Mouse (Mus musculus): ENCODE results near the gene Ntn1.

The Ntn1 gene

GRCm38 (mm10) chr11:68384131-68384530 lies 16.5 kb downstream of the Ntn1 start:
- DNase-seq (ENCODE audit: low spot score in 2 of 2): no peak

DNA sequence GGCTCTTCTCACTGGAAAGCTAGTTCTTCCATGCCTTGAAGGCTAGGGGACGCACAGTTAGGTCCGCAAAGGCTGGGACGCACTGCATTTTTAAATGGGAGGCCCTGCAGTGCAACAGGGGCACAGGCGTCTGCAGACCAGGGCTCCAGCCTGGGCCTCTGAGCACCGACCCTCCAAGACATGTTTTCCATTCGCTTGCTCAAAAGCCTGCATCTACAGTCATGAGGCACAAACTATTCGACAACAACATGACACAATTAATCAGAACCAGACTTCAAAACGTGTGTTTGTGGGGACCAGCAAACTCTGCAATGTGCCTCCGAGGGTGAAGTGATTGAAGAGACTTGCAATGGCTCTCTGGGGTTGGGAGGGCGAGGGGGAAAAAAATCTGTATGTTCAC lies 17.1 kb downstream of the Ntn1 start:
- DNase-seq (ENCODE audit: low spot score in 2 of 2): no peak

DNA sequence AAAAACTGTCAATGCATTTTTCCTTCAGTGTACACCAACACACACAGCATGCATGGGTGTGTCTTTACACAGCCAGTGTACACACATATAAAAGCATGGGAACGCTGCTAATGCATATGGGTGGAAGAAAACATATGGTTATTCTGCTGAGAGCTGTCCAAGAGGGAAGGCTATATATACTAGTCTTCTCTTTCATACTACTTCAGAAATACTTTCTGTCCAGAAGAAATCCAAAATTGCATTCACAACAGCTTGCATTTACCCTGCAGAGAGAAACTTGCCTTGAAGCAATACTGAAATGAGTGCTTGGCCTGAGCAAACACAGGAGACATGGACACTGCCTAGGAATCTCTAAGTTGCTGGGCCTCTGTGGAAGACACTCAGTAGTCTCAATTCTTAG lies 18.8 kb downstream of the Ntn1 start:
- no peak for DNase-seq (ENCODE audit: low spot score in 2 of 2)

GRCm38 (mm10) chr11:68381318-68381717 lies 19.3 kb downstream of the Ntn1 start:
- DNase-seq (ENCODE audit: low spot score in 2 of 2): no peak

- DNase-seq (ENCODE audit: low spot score in 2 of 2): no peak
Measured at GRCm38 (mm10) chr11:68378946-68379764, 21.5 kb downstream of the Ntn1 start.

GRCm38 (mm10) chr11:68378419-68378818 lies 22.2 kb downstream of the Ntn1 start:
- no peak for DNase-seq (ENCODE audit: low spot score in 2 of 2)

GRCm38 (mm10) chr11:68373105-68373504 lies 27.5 kb downstream of the Ntn1 start:
- no peak for DNase-seq (ENCODE audit: low spot score in 2 of 2)

DNA sequence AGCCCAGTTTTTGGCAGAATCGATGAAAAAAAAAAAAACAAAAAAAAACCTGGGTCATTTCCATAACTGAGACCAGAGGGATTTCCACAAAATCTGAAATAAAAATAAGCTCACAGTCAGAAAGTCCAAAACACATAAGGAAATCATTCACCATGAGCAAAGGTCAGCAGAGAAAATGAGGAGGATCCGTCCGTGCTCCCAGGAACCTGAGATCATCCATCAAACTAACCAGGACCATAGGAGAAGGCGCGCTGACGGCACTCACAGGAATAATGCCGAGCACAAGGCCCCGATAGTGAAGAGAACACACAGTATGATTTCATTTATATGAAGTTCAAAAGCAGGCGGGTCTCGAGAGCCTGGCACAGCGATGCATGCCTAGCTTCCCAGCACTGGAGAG lies 29.0 kb downstream of the Ntn1 start:
- DNase-seq (ENCODE audit: low spot score in 2 of 2): no peak

DNA sequence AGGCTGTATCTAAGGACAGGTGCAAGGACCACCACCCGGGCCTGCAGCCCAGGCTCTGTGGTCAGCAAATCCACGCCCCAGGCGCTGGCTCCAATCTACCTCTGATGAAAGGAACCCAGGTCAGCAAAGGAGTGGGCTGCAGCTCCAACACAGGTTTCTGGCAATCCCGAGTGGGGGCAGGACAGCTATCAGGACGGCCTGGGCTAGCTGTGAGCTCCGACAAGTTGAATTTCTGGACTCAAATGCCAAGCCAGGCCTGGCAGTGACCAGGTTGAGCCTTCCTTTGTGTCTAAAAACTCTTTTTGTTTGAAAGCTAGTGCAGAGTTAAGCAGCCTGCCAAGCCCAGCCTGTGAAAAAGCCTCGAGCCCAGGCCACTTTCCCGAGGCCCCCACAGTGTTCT lies 43.7 kb downstream of the Ntn1 start:
- DNase-seq (ENCODE audit: low spot score in 2 of 2): no peak

- DNase-seq (ENCODE audit: low spot score in 2 of 2): no peak
Measured at GRCm38 (mm10) chr11:68355561-68355960, 45.1 kb downstream of the Ntn1 start.

DNA sequence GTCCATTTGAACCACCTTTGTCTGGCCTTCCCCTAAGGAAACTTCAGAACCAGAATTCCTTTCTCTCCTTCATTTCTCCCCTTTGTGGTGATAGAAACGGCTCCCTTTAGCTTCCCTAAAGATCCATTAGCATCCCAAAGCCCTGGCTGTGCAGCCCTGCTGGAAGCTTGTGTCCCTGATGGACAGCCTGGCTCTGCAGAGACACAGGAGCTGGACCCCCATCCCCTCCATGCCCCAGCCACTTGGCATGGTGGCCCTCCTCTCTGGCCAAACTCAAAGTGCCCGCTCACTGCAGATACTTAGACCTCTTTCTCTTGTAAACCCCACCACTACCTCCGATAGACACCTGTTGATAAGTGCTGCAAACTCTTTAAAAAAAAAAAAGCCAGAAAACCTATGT lies 45.8 kb downstream of the Ntn1 start:
- DNase-seq (ENCODE audit: low spot score in 2 of 2): no peak

- DNase-seq (ENCODE audit: low spot score in 2 of 2): no peak
Measured at GRCm38 (mm10) chr11:68352236-68352635, 48.4 kb downstream of the Ntn1 start.

DNA sequence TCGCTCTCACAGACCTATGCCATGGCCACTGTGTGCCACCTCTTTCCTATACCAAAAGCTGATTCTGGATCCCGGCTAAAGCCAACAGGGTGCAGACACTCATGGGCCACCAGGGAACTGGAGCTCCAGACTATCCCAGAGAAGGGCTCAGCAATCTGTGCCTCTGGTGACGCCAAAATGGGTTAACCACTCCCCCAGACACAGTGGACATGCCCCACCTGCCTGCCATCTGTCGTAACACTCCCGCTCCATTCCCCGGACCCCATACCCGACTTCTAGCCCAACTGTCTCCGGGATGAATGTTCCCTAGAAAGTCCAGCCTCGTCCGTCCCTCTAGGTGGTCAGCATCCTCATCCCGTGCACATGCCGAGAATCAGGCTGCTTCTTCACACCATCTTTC lies 51.8 kb downstream of the Ntn1 start:
- DNase-seq (ENCODE audit: low spot score in 2 of 2): no peak

DNA sequence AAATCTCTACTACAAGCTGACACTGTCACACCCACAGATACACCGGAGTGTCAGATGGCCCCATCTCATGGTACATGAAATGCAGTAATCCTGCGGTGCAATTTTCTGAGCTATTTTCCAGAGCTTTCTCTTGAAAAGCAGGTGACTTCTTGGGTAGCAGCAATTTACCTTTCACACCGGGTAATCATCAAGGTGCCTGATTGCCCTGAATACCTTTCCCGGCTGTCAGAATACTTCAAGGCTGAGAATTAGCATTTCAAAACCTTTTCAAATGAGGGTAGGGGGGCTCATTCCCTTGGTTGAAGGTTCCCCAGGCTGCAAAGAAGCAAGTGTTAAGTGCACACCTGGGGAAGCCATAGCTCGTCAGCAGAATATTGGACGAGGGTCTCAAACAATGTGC lies 52.5 kb downstream of the Ntn1 start:
- no peak for DNase-seq (ENCODE audit: low spot score in 2 of 2)

DNA sequence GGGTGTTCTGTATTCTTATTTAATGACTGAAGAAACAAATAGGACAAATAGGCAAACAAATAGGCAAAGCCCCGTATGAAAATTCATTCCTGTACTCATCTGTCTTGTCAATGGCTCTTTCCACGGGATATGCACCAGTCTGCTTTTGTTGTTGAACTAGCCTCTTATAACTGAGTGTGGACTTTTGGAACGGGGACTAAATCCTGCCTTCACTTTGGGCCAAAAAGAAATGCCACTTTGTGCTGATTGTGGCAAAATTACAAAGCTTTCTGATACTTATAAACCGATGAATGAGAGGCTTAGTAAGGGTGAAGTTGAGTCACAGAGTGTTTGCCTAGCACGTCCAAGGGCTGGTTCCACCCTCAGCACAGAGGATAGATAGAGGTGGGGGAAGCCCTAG lies 53.1 kb downstream of the Ntn1 start:
- no peak for DNase-seq (ENCODE audit: low spot score in 2 of 2)

DNA sequence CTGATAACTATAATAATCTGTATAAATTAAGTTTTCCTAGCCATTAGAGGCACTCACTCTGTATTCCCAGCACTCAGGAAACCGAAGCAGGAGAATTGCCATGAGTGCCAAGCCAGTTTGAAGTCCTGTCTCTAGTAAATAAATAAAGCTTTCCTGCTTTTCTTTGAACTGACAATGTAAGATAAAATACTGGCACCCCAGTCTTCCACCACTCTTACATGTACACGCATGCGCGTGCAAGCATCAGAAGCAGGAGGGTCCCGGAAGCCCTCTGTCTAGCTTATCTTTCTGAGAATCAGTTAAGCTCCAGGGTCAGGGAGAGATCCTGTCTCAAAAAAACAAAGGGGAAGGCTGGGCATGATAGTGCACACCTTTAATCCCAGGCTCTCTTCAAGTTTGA lies 54.5 kb downstream of the Ntn1 start:
- DNase-seq (ENCODE audit: low spot score in 2 of 2): no peak

DNA sequence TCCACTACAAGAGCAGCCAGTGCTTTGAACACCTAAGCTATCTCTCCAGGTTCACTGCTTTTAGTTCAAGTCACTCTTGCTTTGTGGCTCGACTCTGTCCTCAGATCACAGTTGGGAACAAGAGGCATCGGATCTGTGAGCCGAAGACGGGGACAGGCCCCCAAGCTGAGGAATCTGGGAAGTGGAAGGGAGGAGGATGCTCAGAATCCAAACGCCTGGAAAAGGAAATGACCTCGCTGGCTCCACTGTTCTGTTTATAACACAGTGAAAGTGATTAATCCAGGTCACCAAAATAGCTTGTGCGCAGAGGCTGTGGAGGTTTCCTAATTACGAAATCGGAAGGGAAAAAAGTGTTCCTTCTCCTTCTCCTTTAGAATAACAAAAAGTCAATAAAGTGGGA lies 56.4 kb downstream of the Ntn1 start:
- DNase-seq (ENCODE audit: low spot score in 2 of 2): peak; percentile 65 to 68

- no peak for DNase-seq (ENCODE audit: low spot score in 2 of 2)
Measured at GRCm38 (mm10) chr11:68342761-68343160, 57.9 kb downstream of the Ntn1 start.

DNA sequence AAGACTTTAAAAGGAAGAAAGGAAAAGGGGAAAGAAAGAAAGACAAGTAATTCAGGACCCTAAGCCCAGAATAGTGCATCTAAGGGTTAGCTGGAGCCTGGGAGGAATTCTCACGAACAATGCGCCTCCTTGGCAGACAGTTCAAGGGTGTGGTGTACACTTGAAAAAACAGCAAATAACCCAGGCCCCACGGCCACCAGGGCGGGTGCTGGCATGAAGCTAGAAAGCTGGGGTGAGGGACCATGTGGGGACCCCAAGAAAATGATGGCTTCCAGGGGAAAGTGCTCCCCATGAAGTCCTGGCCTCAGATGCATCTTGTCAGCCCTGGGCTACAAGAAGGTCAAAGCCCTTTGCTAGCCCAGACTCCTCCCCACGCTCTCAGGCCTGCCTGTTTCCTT lies 58.6 kb downstream of the Ntn1 start:
- peak; percentile 53 to 70 for DNase-seq (ENCODE audit: low spot score in 2 of 2)

GRCm38 (mm10) chr11:68341111-68342002 lies 59.3 kb downstream of the Ntn1 start:
- DNase-seq (ENCODE audit: low spot score in 2 of 2): peak; percentile 38 to 65

DNA sequence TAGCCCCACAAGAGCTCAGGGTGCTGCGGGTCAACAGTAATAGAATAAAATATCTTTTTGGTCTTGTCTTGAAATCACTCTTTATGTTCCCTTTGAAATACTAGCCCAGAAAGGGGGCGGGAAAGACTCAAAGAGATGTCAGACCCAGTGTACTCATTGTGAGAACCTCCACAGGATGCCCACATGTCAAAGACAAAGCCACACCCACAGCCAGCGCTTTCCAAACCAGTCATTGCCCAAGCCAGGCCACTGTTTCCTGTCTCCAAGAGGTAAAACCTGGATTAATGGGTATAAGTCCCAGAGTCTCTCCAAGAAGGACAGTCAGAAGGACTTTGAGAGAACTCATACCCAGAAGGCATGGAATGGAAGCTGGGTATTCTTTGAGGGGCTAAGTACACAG lies 60.3 kb downstream of the Ntn1 start:
- DNase-seq (ENCODE audit: low spot score in 2 of 2): no peak

GRCm38 (mm10) chr11:68339856-68340255 lies 60.8 kb downstream of the Ntn1 start:
- DNase-seq (ENCODE audit: low spot score in 2 of 2): no peak

DNA sequence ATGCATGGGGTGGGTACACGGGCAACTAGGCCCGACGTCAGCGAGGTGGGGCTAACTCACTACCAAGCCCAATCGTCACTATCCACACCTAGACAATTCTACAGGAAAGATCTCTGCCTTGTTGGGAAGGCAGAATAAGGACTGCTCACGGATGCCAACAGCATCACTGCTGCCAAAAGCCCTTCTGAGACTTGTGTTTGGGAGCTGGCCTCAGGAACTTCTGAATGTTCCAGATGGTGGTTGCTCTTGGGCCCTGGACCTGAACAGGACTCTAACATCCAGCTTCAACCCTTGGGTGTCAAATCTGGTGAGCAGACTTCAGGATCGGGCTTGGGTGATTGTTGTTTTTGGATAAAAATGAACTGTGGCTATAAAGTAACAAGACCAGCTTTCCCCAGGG lies 61.3 kb downstream of the Ntn1 start:
- peak in 1 of 2 experiments; percentile 11 for DNase-seq (ENCODE audit: low spot score in 2 of 2)

Measured in heart, adult 9 months (tissue).